Mouse (Mus musculus) cortical plate, adult 2 months (tissue): ENCODE measurements around the gene Olfr718-ps1.

Experiments used
- CTCF ChIP-seq: fragments of 200-500 bp; IDR thresholded peaks from 2 replicates; pipeline ENCODE4 v1.5.1; 2011; ENCODE audit warnings: mild to moderate bottlenecking, control low read depth, low read length; ENCODE audit not compliant: insufficient read depth; ENCODE audit errors: extremely low read depth
- POLR2A ChIP-seq: fragments of 200-500 bp; IDR thresholded peaks from 2 replicates; pipeline ENCODE4 v1.6.1; 2011; ENCODE audit warnings: mild to moderate bottlenecking, low read length, control low read depth; ENCODE audit not compliant: insufficient read depth; ENCODE audit errors: extremely low read depth

GRCm38 (mm10) chr5:143179179-143179578 lies 31.8 kb upstream of the Olfr718-ps1 start:
- TF ChIP-seq CTCF (peak; percentile 21; the same call in 1 of the 2 replicates), POLR2A (no peak)
